Mouse (Mus musculus) intestine, embryonic 14.5 days (tissue): ENCODE data around the gene Brsk2. TPM values are rescaled to one million over a fixed set of nuclear protein-coding genes. Genes with fewer than 3 reads are reported as not detected.

Experiments
- ATAC-seq: fragments of 200-750 bp; cut with Nextera tagmentation; replicated peaks from 2 replicates; pipeline ENCODE4 v1.8.0; 2017; ENCODE audit warnings: low read depth, moderate number of reproducible peaks, moderate TSS enrichment, moderate library complexity; ENCODE audit not compliant: low FRiP score, low TSS enrichment
- DNase-seq: peaks from one replicate; pipeline ENCODE4 v3.0.0-alpha.2; 2018; ENCODE audit warnings: low spot score
- H3K27ac ChIP-seq: fragments of 300-500 bp; sonication (generic); 2 replicates; pipeline ENCODE4 v1.5.1; 2014; ENCODE audit warnings: low read depth, mild to moderate bottlenecking, control low read depth
- H3K27me3 ChIP-seq: fragments of 300-500 bp; sonication (generic); replicated peaks from 2 replicates; pipeline ENCODE4 v1.6.1; 2014; ENCODE audit warnings: low read length, control low read depth; ENCODE audit not compliant: control insufficient read depth, insufficient read depth
- H3K36me3 ChIP-seq: fragments of 300-500 bp; sonication (generic); 2 replicates; pipeline ENCODE4 v1.6.1; 2014; ENCODE audit warnings: low read length, control low read depth; ENCODE audit not compliant: control insufficient read depth, insufficient read depth
- H3K4me1 ChIP-seq: fragments of 300-500 bp; sonication (generic); replicated peaks from 2 replicates; pipeline ENCODE4 v1.6.1; 2014; ENCODE audit warnings: low read length, control low read depth, mixed read lengths; ENCODE audit not compliant: control insufficient read depth, insufficient read depth
- H3K4me2 ChIP-seq: fragments of 300-500 bp; sonication (generic); 2 replicates; pipeline ENCODE4 v1.6.1; 2014; ENCODE audit warnings: low read length
- H3K4me3 ChIP-seq: fragments of 300-500 bp; sonication (generic); 2 replicates; pipeline ENCODE4 v1.5.1; 2014; ENCODE audit warnings: low read depth, low read length, control low read depth, mixed read lengths
- H3K9ac ChIP-seq: fragments of 300-500 bp; sonication (generic); 2 replicates; pipeline ENCODE4 v1.6.1; 2014; ENCODE audit warnings: mild to moderate bottlenecking, low read length
- H3K9me3 ChIP-seq: fragments of 300-500 bp; sonication (generic); 2 replicates; pipeline ENCODE4 v1.6.1; 2016; ENCODE audit warnings: low read length, control low read depth; ENCODE audit not compliant: control insufficient read depth
- WGBS: fragments of 180-500 bp; shearing (Covaris S2); extraction: QIAGEN DNeasy Blood & Tissue Kit; methylation state at CpG from one replicate; pipeline ENCODE4 v1.1.7; 2014; 5-methylcytosine and 5-hydroxymethylcytosine counted together
- polyA plus RNA-seq: library from polyadenylated mRNA; unstranded; fragments of >200 nt; fragmentation: Nextera tagmentation; extraction: Ambion mirVana; gene quantifications from 2 replicates; pipeline ENCODE4 v1.2.1, GENCODE M21; 2014

The Brsk2 gene
- polyA plus RNA-seq, 1 experiment from 2014 or later, result 2.1 TPM

- no peak overlapping the region for H3K27ac ChIP-seq
- H3K9me3 ChIP-seq, result no peaks in the 10 kb centered on the region
- 0 out of 2 replicates have a peak, but pooled peaks cover 4% of the 10 kb centered on the region for H3K4me1 ChIP-seq
- ATAC-seq (peak; percentile 51), DNase-seq (peak; percentile 71)
- peak overlapping the region; percentile 76 for H3K4me2 ChIP-seq
- peak overlapping the region; percentile 37 for H3K4me3 ChIP-seq
- 1% methylated on average over 63 of the region's 84 CpGs for WGBS
- H3K36me3 ChIP-seq, result no peaks in the 10 kb centered on the region
- H3K9ac ChIP-seq, result peak overlapping the region; percentile 48
- peaks cover 73% of the 10 kb centered on the region for H3K27me3 ChIP-seq
These were observed 808 bp downstream of the Brsk2 start for GRCm38 (mm10) chr7:141950104-141951013.

GRCm38 (mm10) chr7:141951821-141952220 lies 2.3 kb downstream of the Brsk2 start:
- no peak overlapping the region for H3K27ac ChIP-seq
- peaks cover 59% of the 10 kb centered on the region for H3K27me3 ChIP-seq
- no peak overlapping the region for H3K4me2 ChIP-seq
- 90% methylated on average over 4 of the region's 4 CpGs for WGBS
- no peak for ATAC-seq
- no peak for DNase-seq
- 0 out of 2 replicates have a peak, but pooled peaks cover 4% of the 10 kb centered on the region for H3K4me1 ChIP-seq
- no peaks in the 10 kb centered on the region for H3K36me3 ChIP-seq
- no peak overlapping the region for H3K9ac ChIP-seq
- no peaks in the 10 kb centered on the region for H3K9me3 ChIP-seq
- H3K4me3 ChIP-seq, result no peak overlapping the region

DNA sequence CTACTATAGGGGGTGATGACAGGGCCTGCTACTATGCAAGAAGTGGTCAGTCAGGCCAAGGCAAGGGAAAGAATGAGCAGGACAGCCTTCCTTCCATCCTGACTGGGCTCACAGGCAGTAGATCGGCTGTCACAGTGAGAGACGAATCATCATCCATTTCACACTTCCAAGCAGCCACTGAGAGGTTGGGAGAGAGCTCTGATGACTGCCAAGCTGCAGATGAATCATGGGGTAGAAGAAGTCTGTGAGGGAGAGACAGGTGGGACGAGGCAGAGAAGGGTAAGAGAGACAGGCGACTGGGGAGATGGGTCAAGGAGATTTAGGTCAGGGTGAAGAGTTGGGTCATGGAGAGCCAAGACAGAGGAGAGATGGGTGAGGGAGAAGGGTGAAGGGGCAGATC lies 3.4 kb downstream of the Brsk2 start:
- Histone ChIP-seq H3K27me3 (peaks cover 48% of the 10 kb centered on the region), H3K4me1 (0 out of 2 replicates have a peak, but pooled peaks cover 4% of the 10 kb centered on the region), H3K4me2 (no peak overlapping the region), H3K9ac (no peak overlapping the region), H3K9me3 (no peaks in the 10 kb centered on the region), H3K27ac (no peak overlapping the region), H3K4me3 (no peak overlapping the region), H3K36me3 (no peaks in the 10 kb centered on the region)
- ATAC-seq (no peak), DNase-seq (no peak)
- WGBS, result 75% methylated on average over 4 of the region's 4 CpGs

- no peak overlapping the region for H3K4me3 ChIP-seq
- no peaks in the 10 kb centered on the region for H3K36me3 ChIP-seq
- no peak overlapping the region for H3K4me2 ChIP-seq
- ATAC-seq (no peak), DNase-seq (no peak)
- peaks cover 41% of the 10 kb centered on the region for H3K27me3 ChIP-seq
- H3K9me3 ChIP-seq, result no peaks in the 10 kb centered on the region
- H3K9ac ChIP-seq, result no peak overlapping the region
- H3K27ac ChIP-seq, result no peak overlapping the region
- H3K4me1 ChIP-seq, result 0 out of 2 replicates have a peak, but pooled peaks cover 4% of the 10 kb centered on the region
- WGBS, result 77% methylated on average over 6 of the region's 6 CpGs
These were observed 4.1 kb downstream of the Brsk2 start for GRCm38 (mm10) chr7:141953616-141954015.

DNA sequence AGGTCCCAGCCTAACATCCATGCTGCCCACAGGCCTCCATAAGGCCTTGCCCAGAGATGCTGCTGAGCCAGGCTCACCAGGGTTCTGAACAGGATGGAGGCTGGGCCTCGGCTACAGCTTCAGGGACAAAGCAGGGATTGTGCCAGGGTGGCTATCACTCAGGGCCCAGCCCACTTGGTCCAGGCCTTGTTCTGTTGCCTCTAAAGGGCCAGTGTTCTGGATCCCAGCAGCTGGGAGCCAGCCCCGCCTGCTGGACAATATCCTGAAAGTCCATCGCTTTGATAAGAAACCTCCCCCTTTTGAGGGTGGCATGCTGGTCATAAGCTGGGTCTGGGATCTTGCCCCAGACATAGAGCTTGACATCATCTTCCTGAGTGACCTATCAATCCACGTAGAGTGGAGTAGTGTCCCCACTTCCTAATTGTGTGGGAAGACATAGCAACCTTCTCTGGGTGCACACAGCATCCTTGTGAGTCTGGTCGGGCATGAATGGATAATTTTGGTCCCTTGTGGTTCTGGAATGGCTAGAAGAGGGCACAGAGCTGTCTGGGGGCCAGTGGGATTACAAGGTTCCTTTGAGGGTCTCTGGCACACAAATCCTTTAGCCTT lies 6.1 kb downstream of the Brsk2 start:
- Histone ChIP-seq H3K27me3 (peaks cover 22% of the 10 kb centered on the region), H3K9me3 (no peaks in the 10 kb centered on the region), H3K4me3 (no peak overlapping the region), H3K36me3 (no peaks in the 10 kb centered on the region), H3K9ac (no peak overlapping the region), H3K27ac (no peak overlapping the region), H3K4me1 (no peaks in the 10 kb centered on the region), H3K4me2 (no peak overlapping the region)
- DNase-seq, result no peak
- WGBS, result 76% methylated on average over 5 of the region's 5 CpGs
- no peak for ATAC-seq

DNA sequence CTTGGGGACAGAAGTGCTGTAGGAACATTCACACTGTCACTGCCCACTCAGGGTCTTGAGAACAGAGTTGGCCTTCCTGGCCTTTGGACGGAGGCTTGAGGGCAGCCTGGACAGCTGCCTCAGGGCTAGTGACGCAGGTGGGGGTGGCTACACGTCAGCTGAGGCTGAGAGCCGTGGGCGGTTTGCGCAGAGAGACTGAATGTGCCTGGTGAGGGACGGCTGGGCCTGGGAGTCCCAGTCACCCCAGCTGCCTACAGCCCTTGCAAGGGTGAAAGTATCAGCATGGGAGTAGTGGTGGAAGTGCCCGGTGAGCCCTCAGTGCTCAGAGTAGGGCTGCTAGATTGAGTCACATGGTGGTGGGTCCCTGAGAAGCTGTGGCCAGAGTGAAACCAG lies 6.6 kb downstream of the Brsk2 start:
- H3K4me2 ChIP-seq, result no peak overlapping the region
- no peak overlapping the region for H3K27ac ChIP-seq
- H3K4me1 ChIP-seq, result no peaks in the 10 kb centered on the region
- no peak overlapping the region for H3K4me3 ChIP-seq
- H3K36me3 ChIP-seq, result no peaks in the 10 kb centered on the region
- no peaks in the 10 kb centered on the region for H3K9me3 ChIP-seq
- no peak overlapping the region for H3K9ac ChIP-seq
- peaks cover 17% of the 10 kb centered on the region for H3K27me3 ChIP-seq
- DNase-seq (no peak), ATAC-seq (no peak)
- 81% methylated on average over 8 of the region's 8 CpGs for WGBS

DNA sequence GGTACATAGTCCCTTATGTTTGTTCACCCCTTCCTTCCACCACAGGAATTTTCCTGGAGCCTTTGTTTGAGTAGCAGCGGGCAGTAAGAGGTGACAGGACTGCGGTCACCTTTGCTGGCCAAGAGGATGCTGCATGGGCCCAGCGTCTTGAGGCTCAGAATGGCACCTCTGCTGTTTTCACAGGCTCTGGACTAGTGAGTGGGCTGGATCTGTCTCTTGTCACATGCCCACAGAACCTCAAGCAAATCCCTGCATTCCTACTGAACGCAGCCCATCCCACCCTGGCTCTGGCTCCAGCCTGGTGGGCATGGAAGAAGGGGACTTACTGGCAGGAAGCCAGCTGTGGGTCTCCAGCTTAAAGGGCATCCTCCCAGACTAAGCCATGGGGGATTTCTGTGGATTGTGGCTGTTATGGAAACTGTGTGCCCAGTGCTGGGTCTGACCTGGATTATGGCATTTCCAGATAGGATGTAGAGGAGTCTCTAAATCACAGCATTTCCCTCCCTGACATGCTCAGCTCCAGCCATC lies 8.0 kb downstream of the Brsk2 start:
- H3K27ac ChIP-seq, result no peak overlapping the region
- WGBS, result 85% methylated on average over 4 of the region's 4 CpGs
- no peak for ATAC-seq

DNA sequence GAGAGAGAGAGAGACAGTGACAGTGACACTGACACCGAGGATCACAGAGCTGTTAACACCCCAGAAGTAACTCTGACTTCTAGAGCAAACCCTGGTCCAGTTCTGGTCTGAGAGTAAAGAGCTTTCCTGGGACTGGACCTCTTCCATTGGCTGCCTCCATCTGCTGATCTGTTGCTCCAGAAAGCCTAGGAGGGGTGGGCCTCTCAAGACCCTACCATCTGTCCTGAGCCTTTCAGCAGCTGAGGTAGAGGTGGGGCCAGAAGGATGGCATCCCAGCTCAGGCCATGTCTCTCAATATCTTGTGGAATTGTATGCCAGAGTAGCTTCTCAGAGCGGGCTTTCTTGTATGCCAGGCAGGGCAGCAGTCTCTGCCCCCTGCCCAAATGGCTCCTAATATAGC lies 8.7 kb downstream of the Brsk2 start:
- Histone ChIP-seq H3K4me3 (no peak overlapping the region), H3K36me3 (no peaks in the 10 kb centered on the region), H3K9me3 (no peaks in the 10 kb centered on the region), H3K27me3 (no peaks in the 10 kb centered on the region), H3K4me2 (no peak overlapping the region), H3K27ac (no peak overlapping the region), H3K4me1 (no peaks in the 10 kb centered on the region), H3K9ac (no peak overlapping the region)
- 80% methylated on average over 2 of the region's 2 CpGs for WGBS
- ATAC-seq, result no peak
- DNase-seq, result no peak

More for the DNA sequence above, 8.0 kb downstream of the Brsk2 start:
- H3K4me2 ChIP-seq, result no peak overlapping the region
- H3K9ac ChIP-seq, result no peak overlapping the region
- DNase-seq, result no peak
- H3K9me3 ChIP-seq, result no peaks in the 10 kb centered on the region
- no peaks in the 10 kb centered on the region for H3K36me3 ChIP-seq
- H3K4me1 ChIP-seq, result no peaks in the 10 kb centered on the region
- peaks cover 2% of the 10 kb centered on the region; the same call in 1 of the 2 replicates for H3K27me3 ChIP-seq
- no peak overlapping the region for H3K4me3 ChIP-seq
